9 mouse cellular contexts compared by ENCODE assay signal in genomic region chr12:112140231-112140630, GRCm38 (mm10). TPM values are rescaled to one million over a fixed set of nuclear protein-coding genes. Genes with fewer than 3 reads are reported as not detected.
DNase-seq lines count a peak whose midpoint lies in the region; ATAC-seq and TF ChIP-seq lines count a peak whose summit lies in the region.
"Had no signal": no experiment of that assay in that cellular context is flagged by ENCODE, and none has a peak within 500 bp of the region (broad histone marks: within the 10 kb centered on the region; RNA-seq: fewer than 3 reads in every experiment).

No protein-coding gene starts in this region.

- no peak overlapping the region for H3K4me3 ChIP-seq in heart, adult 2 months
- H3K4me3 ChIP-seq in heart, embryonic 10.5 days = no peak overlapping the region
- no peak overlapping the region for H3K4me3 ChIP-seq in embryonic fibroblast, embryonic 13.5 days (ENCODE audit: insufficient read depth, low read length)
- H3K4me3 ChIP-seq in olfactory bulb, adult 2 months (ENCODE audit: insufficient read depth, low read depth, low read length) = no peak overlapping the region

- no peak for ATAC-seq in monocyte, adult 5-6 weeks (replicated peaks; ENCODE audit: insufficient number of reproducible peaks, low FRiP score, low TSS enrichment, poor library complexity, severe bottlenecking)

- no peak overlapping the region for H3K27ac ChIP-seq in heart, adult 2 months
- no peak overlapping the region for H3K27ac ChIP-seq in heart, embryonic 10.5 days
- no peak overlapping the region for H3K27ac ChIP-seq in embryonic fibroblast, embryonic 13.5 days (ENCODE audit: insufficient read depth, low read length)
- H3K27ac ChIP-seq in olfactory bulb, adult 2 months (ENCODE audit: insufficient read depth, low read depth, low read length) = no peak overlapping the region

- no peaks in the 10 kb centered on the region for H3K9me3 ChIP-seq in heart, embryonic 10.5 days

- TF ChIP-seq CTCF in heart, adult 2 months (IDR thresholded peaks at IDR 0.05) = peak; percentile 94
- peak; percentile 94 for TF ChIP-seq CTCF in embryonic fibroblast, embryonic 13.5 days (IDR thresholded peaks at IDR 0.05; ENCODE audit: borderline replicate concordance, insufficient read depth, low read length)
- TF ChIP-seq CTCF in olfactory bulb, adult 2 months (IDR thresholded peaks at IDR 0.05; ENCODE audit: insufficient read depth, low read depth, low read length) = peak; percentile 71; the same call in 1 of the 2 replicates

- TF ChIP-seq EP300 in heart, adult 2 months (IDR thresholded peaks at IDR 0.05; ENCODE audit: insufficient read depth, low read depth, low read length) = peak; percentile 36; the same call in 1 of the 2 replicates

- H3K27me3 ChIP-seq in heart, adult 2 months (ENCODE audit: control insufficient read depth, insufficient read depth, low read length) = peaks cover 4% of the 10 kb centered on the region; the same call in 1 of the 2 replicates
- peaks cover 75% of the 10 kb centered on the region for H3K27me3 ChIP-seq in heart, embryonic 10.5 days (ENCODE audit: insufficient read depth, poor library complexity, severe bottlenecking)

- peak; percentile 44 to 62 for DNase-seq in heart, adult 2 months
- no peak for DNase-seq in heart, embryonic 10.5 days (ENCODE audit: low spot score)
- peak; percentile 48 for DNase-seq in A20 (ENCODE audit: low read depth, low spot score)
- DNase-seq in MEL-GATA-1-ER (ENCODE audit: extremely low read depth, low read depth) = peak; percentile 46
- DNase-seq in left cerebral cortex, adult 11 months (ENCODE audit: low spot score) = peak; percentile 22

- no peaks in the 10 kb centered on the region for H3K36me3 ChIP-seq in heart, adult 2 months (ENCODE audit: control insufficient read depth, insufficient read depth, low read length)
- H3K36me3 ChIP-seq in heart, embryonic 10.5 days = no peaks in the 10 kb centered on the region

- 5% methylated on average over 5 of the region's 5 CpGs for WGBS in heart, adult 2 months
- under 1% methylated on average over 5 of the region's 5 CpGs for WGBS in heart, embryonic 10.5 days
- 18% methylated on average over 5 of the region's 5 CpGs for WGBS in olfactory bulb, adult 2 months

- H3K4me1 ChIP-seq in heart, adult 2 months (ENCODE audit: control insufficient read depth, insufficient read depth, low read length) = no peaks in the 10 kb centered on the region; the same call in 1 of the 2 replicates
- peaks cover 20% of the 10 kb centered on the region for H3K4me1 ChIP-seq in heart, embryonic 10.5 days
- no peaks in the 10 kb centered on the region for H3K4me1 ChIP-seq in embryonic fibroblast, embryonic 13.5 days (ENCODE audit: control insufficient read depth, insufficient read depth, low read length)
- H3K4me1 ChIP-seq in olfactory bulb, adult 2 months (ENCODE audit: control insufficient read depth, insufficient read depth, low read length) = peaks cover 27% of the 10 kb centered on the region

- H3K9ac ChIP-seq in heart, adult 2 months (ENCODE audit: low read depth, low read length) = no peak overlapping the region

- H3K79me2 ChIP-seq in heart, adult 2 months (replicated peaks; ENCODE audit: control insufficient read depth, insufficient read depth, low read length) = no peaks in the 10 kb centered on the region

- intact Hi-C loops in heart, adult 2 months (cut with DNase I) = loop anchor here (1.0 to 10.0 kb wide), 2 partner anchors 27 to 135 kb away; no protein-coding TSS in a partner anchor

- TF ChIP-seq POLR2A in heart, adult 2 months (IDR thresholded peaks at IDR 0.05; ENCODE audit: insufficient read depth, low read depth, low read length) = no peak
- TF ChIP-seq POLR2A in embryonic fibroblast, embryonic 13.5 days (IDR thresholded peaks at IDR 0.05; ENCODE audit: low read depth, low read length) = no peak
- TF ChIP-seq POLR2A in olfactory bulb, adult 2 months (IDR thresholded peaks at IDR 0.05; ENCODE audit: insufficient read depth, low read depth, low read length) = no peak

RNA-seq across cellular contexts. Expression of gene Kif26a, which starts 5.8 kb away (rescaled TPM):
- 10 to 100 TPM; 10.7 to 12.0 TPM for total RNA-seq in heart, adult 2 months (2021)
- 7.3 and 8.2 TPM in 2 replicates for polyA plus RNA-seq in heart, adult 2 months (2012; rRNA removed)
- 1.0 and 2.1 TPM in 2 replicates for polyA plus RNA-seq in heart, embryonic 10.5 days (2016; fragmentation: Nextera tagmentation; extraction: Ambion mirVana)
- polyA plus RNA-seq in embryonic fibroblast, embryonic 13.5 days (2011; ENCODE audit: insufficient read length, low read depth, missing spikeins) = 0.10 and 0.47 TPM in 2 replicates
- not detected in 2 replicates for polyA plus RNA-seq in olfactory bulb, adult 2 months (2012; ENCODE audit: insufficient read depth, insufficient read length, low replicate concordance, missing spikeins)
- total RNA-seq in monocyte, adult 5-6 weeks (2017) = not detected in 3 replicates
- total RNA-seq: neutrophil, adult 5-6 weeks had no signal

RNA-seq across cellular contexts. Expression of gene Aspg, which starts 33.8 kb away (rescaled TPM):
- total RNA-seq in heart, adult 2 months (2021) = under 1 TPM; 0.55 to 0.61 TPM
- 4.4 and 11.1 TPM in 2 replicates for polyA plus RNA-seq in heart, adult 2 months (2012; rRNA removed)
- polyA plus RNA-seq in heart, embryonic 10.5 days (2016; fragmentation: Nextera tagmentation; extraction: Ambion mirVana) = 1.5 and 1.7 TPM in 2 replicates
- 0.35 and 1.3 TPM in 2 replicates for polyA plus RNA-seq in embryonic fibroblast, embryonic 13.5 days (2011; ENCODE audit: insufficient read length, low read depth, missing spikeins)
- polyA plus RNA-seq in olfactory bulb, adult 2 months (2012; ENCODE audit: insufficient read depth, insufficient read length, low replicate concordance, missing spikeins) = not detected in 2 replicates
- not detected in 3 replicates for total RNA-seq in monocyte, adult 5-6 weeks (2017)
- total RNA-seq: neutrophil, adult 5-6 weeks had no signal
